Mouse (Mus musculus) stomach, embryonic 14.5 days (tissue): Measurements from ENCODE around the gene Fsd1l. TPM values are rescaled to one million over a fixed set of nuclear protein-coding genes. Genes with fewer than 3 reads are reported as not detected.
"Not testable (repeated sequence)": the region's sequence is repeated elsewhere in the genome, so short reads cannot be mapped to it uniquely, and the experiment has no call there.

ENCODE experiments used
- ATAC-seq: fragments of 200-750 bp; cut with Nextera tagmentation; 2 replicates; pipeline ENCODE4 v1.8.0; 2017; ENCODE audit warnings: low read depth, moderate TSS enrichment; ENCODE audit not compliant: insufficient number of reproducible peaks, insufficient read depth, low FRiP score
- H3K27ac ChIP-seq: fragments of 300-500 bp; sonication (generic); 2 replicates; pipeline ENCODE4 v1.5.1; 2014; ENCODE audit warnings: mild to moderate bottlenecking, low read length, moderate library complexity, mixed read lengths
- H3K27me3 ChIP-seq: fragments of 300-500 bp; sonication (generic); 2 replicates; pipeline ENCODE4 v1.6.1; 2014; ENCODE audit warnings: low read length, control low read depth, mixed read lengths; ENCODE audit not compliant: control insufficient read depth, insufficient read depth
- H3K36me3 ChIP-seq: fragments of 300-500 bp; sonication (generic); 2 replicates; pipeline ENCODE4 v1.6.1; 2014; ENCODE audit warnings: mild to moderate bottlenecking, control low read depth, low read length, moderate library complexity, mixed read lengths; ENCODE audit not compliant: control insufficient read depth, insufficient read depth
- H3K4me1 ChIP-seq: fragments of 300-500 bp; sonication (generic); 2 replicates; pipeline ENCODE4 v1.6.1; 2014; ENCODE audit warnings: low read length, control low read depth, mixed read lengths; ENCODE audit not compliant: control insufficient read depth, insufficient read depth
- H3K4me2 ChIP-seq: fragments of 300-500 bp; sonication (generic); replicated peaks from 2 replicates; pipeline ENCODE4 v1.6.1; 2014; ENCODE audit warnings: low read depth, low read length, control low read depth
- H3K4me3 ChIP-seq: fragments of 300-500 bp; sonication (generic); 2 replicates; pipeline ENCODE4 v1.5.1; 2014; ENCODE audit warnings: low read depth, low read length, control low read depth
- H3K9ac ChIP-seq: fragments of 300-500 bp; sonication (generic); replicated peaks from 2 replicates; pipeline ENCODE4 v1.6.1; 2014; ENCODE audit warnings: low read depth, mild to moderate bottlenecking, control low read depth, low read length, moderate library complexity, mixed read lengths
- H3K9me3 ChIP-seq: fragments of 300-500 bp; sonication (generic); 2 replicates; pipeline ENCODE4 v1.6.1; 2016; ENCODE audit warnings: low read depth, low read length, control low read depth; ENCODE audit not compliant: control insufficient read depth
- WGBS: fragments of 180-500 bp; shearing (Covaris S2); extraction: QIAGEN DNeasy Blood & Tissue Kit; methylation state at CpG from one replicate; pipeline ENCODE4 v1.1.7; 2014; 5-methylcytosine and 5-hydroxymethylcytosine counted together
- polyA plus RNA-seq: library from polyadenylated mRNA; unstranded; fragments of >200 nt; fragmentation: Nextera tagmentation; extraction: Ambion mirVana; gene quantifications from 2 replicates; pipeline ENCODE4 v1.2.1, GENCODE M21; 2014

Gene Fsd1l
- polyA plus RNA-seq, 1 experiment from 2014 or later = 11.4 TPM

DNA sequence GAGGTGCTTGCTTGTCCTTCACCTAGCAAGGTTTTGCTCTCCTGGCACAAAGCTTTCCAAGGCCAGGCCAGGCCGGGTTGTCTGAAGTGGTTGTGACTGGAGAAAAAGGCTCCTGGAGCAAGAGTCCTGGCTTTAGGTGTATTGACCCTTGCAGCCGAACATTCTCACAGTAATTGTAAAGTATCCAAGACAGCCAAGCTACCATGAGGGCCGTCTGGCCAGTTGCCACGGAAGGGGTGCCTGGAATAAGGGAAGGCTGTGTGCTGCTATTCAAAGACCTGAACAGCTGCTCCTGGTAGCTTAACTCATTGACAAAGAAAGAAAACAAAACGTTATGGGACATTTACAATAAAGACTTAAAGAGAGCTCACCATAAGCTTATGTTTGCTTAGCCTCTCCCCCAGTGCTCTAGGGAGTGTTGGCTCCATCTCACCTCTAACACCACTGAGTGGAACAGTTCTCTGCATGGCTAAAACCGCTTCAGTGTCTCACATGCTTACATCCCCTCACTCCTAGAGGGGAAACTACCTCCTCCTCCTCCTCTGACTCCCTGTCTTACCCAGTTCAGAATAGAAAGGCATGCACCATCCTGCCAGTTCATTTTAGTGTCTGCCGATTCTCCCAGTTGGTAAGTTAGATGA lies 6.1 kb downstream of the Fsd1l start:
- Histone ChIP-seq H3K9me3 (peaks cover 7% of the 10 kb centered on the region; the same call in 1 of the 2 replicates), H3K27me3 (no peaks in the 10 kb centered on the region), H3K4me3 (no peak overlapping the region), H3K27ac (no peak overlapping the region), H3K4me2 (no peak overlapping the region), H3K9ac (no peak overlapping the region), H3K36me3 (no peaks in the 10 kb centered on the region), H3K4me1 (peaks cover 5% of the 10 kb centered on the region; the same call in 1 of the 2 replicates)
- WGBS = 54% methylated on average over 7 of the region's 7 CpGs
- ATAC-seq = 0 out of 2 replicates have a peak, but pooled peaks have one; percentile 42

GRCm38 (mm10) chr4:53638549-53639123 lies 7.4 kb downstream of the Fsd1l start:
- Histone ChIP-seq H3K4me2 (no peak overlapping the region), H3K9me3 (peaks cover 7% of the 10 kb centered on the region; the same call in 1 of the 2 replicates), H3K9ac (no peak overlapping the region), H3K27me3 (no peaks in the 10 kb centered on the region), H3K27ac (no peak overlapping the region), H3K4me3 (no peak overlapping the region), H3K4me1 (peaks cover 5% of the 10 kb centered on the region; the same call in 1 of the 2 replicates), H3K36me3 (no peaks in the 10 kb centered on the region)
- 85% methylated on average over 7 of the region's 7 CpGs for WGBS
- no peak; the same call in 1 of the 2 replicates for ATAC-seq

- no peaks in the 10 kb centered on the region for H3K4me1 ChIP-seq
- 40% methylated on average over 3 of the region's 3 CpGs for WGBS
- ATAC-seq = no peak
Observed at GRCm38 (mm10) chr4:53658029-53658428, 26.8 kb downstream of the Fsd1l start.

DNA sequence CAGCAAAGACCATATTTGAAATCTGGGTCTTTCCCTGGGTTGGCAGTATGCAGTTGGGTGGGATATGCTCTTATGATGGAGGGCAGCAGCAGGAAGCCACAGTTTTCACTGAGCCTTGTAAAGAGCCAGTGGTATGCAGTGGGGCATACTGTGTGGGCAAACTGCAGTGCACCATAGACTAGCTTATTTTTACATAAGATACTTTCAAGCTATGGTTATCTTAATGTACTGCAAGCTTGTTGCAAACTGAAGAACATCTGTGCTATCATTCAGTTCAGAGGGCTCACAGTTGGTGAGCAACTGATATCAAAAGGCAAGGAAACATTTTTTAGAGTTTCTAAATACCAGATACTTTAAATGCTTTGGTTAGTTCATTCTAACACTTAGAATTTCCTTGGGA lies 29.4 kb downstream of the Fsd1l start:
- no peak overlapping the region for H3K9ac ChIP-seq
- no peak for ATAC-seq
- no peak overlapping the region for H3K27ac ChIP-seq
- H3K4me1 ChIP-seq = no peaks in the 10 kb centered on the region
- H3K4me3 ChIP-seq = no peak overlapping the region
- H3K9me3 ChIP-seq = no peaks in the 10 kb centered on the region
- H3K4me2 ChIP-seq = no peak overlapping the region
- H3K27me3 ChIP-seq = no peaks in the 10 kb centered on the region
- H3K36me3 ChIP-seq = no peaks in the 10 kb centered on the region

More at GRCm38 (mm10) chr4:53658029-53658428, 26.8 kb downstream of the Fsd1l start:
- H3K9ac ChIP-seq = no peak overlapping the region
- no peak overlapping the region for H3K4me2 ChIP-seq
- H3K36me3 ChIP-seq = no peaks in the 10 kb centered on the region
- H3K9me3 ChIP-seq = no peaks in the 10 kb centered on the region
- no peak overlapping the region for H3K27ac ChIP-seq
- no peaks in the 10 kb centered on the region for H3K27me3 ChIP-seq
- H3K4me3 ChIP-seq = no peak overlapping the region

DNA sequence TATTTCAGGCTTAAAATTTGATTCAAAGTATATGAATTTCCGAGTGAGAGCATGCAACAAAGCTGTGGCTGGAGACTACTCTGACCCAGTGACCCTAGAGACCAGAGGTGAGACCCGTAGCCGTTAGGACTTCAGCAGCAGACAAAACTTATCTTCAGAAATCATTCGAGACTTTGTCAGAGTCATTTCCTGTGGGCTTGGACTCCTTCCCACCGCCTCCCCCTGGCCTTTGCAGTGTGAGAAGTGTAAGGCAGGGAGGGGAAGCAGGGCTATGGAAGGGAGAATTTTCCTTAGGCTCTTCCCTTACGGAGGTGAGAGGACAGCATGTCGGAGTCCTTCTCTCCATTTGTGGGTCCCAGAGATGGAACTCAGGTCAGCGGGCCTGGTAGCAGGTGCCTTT lies 50.8 kb downstream of the Fsd1l start:
- H3K4me3 ChIP-seq = no peak overlapping the region
- no peaks in the 10 kb centered on the region for H3K4me1 ChIP-seq

GRCm38 (mm10) chr4:53688965-53689364 lies 57.7 kb downstream of the Fsd1l start:
- Histone ChIP-seq H3K27me3 (no peaks in the 10 kb centered on the region), H3K4me1 (no peaks in the 10 kb centered on the region), H3K27ac (no peak overlapping the region), H3K4me3 (no peak overlapping the region), H3K36me3 (no peaks in the 10 kb centered on the region), H3K4me2 (no peak overlapping the region), H3K9ac (no peak overlapping the region), H3K9me3 (no peaks in the 10 kb centered on the region)
- no peak for ATAC-seq
- 74% methylated on average over 4 of the region's 4 CpGs for WGBS

More for the DNA sequence above, 50.8 kb downstream of the Fsd1l start:
- no peak overlapping the region for H3K4me2 ChIP-seq
- H3K27ac ChIP-seq = no peak overlapping the region
- WGBS = 76% methylated on average over 8 of the region's 8 CpGs
- ATAC-seq = no peak
- H3K9ac ChIP-seq = no peak overlapping the region
- H3K36me3 ChIP-seq = peaks cover 3% of the 10 kb centered on the region; the same call in 1 of the 2 replicates
- H3K27me3 ChIP-seq = no peaks in the 10 kb centered on the region
- no peaks in the 10 kb centered on the region for H3K9me3 ChIP-seq

GRCm38 (mm10) chr4:53691418-53691817 lies 60.1 kb downstream of the Fsd1l start:
- Histone ChIP-seq H3K27me3 (no peaks in the 10 kb centered on the region), H3K4me2 (no peak overlapping the region), H3K36me3 (no peaks in the 10 kb centered on the region), H3K27ac (no peak overlapping the region), H3K9ac (no peak overlapping the region), H3K4me1 (no peaks in the 10 kb centered on the region), H3K9me3 (no peaks in the 10 kb centered on the region), H3K4me3 (no peak overlapping the region)
- no peak for ATAC-seq
- 92% methylated on average over 1 of the region's 1 CpGs for WGBS

DNA sequence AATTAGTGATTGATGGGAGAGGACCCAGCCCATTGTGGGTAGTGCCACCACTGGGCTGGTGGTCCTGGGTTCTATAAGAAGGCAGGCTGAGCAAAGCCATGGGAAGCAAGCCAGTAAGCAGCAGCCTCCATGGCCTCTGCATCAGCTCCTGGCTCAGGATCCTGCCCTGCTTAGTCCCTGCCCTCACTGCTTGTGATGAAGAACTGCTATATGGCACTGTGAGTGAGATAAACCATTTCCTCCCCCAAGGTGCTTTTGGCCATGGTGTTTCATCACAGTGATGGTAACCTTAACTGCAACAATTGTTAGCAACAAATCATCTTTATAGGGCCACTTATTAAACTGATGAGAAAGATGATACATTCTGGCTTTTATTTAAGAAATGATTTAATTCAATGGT lies 77.9 kb downstream of the Fsd1l start:
- not testable (repeated sequence) for H3K36me3 ChIP-seq, ATAC-seq, H3K4me3 ChIP-seq, H3K27me3 ChIP-seq, H3K9ac ChIP-seq, H3K4me1 ChIP-seq, H3K4me2 ChIP-seq, H3K27ac ChIP-seq, H3K9me3 ChIP-seq

- no peak overlapping the region for H3K4me3 ChIP-seq
- no peak overlapping the region for H3K4me2 ChIP-seq
- ATAC-seq = no peak
- H3K36me3 ChIP-seq = no peaks in the 10 kb centered on the region
- no peaks in the 10 kb centered on the region for H3K9me3 ChIP-seq
- no peaks in the 10 kb centered on the region for H3K27me3 ChIP-seq
- H3K9ac ChIP-seq = no peak overlapping the region
- 70% methylated on average over 2 of the region's 2 CpGs for WGBS
- no peaks in the 10 kb centered on the region for H3K4me1 ChIP-seq
- H3K27ac ChIP-seq = no peak overlapping the region
Observed at GRCm38 (mm10) chr4:53710021-53710420, 78.8 kb downstream of the Fsd1l start.
